Mouse (Mus musculus) lung, postnatal 36 days (tissue): Measurements from ENCODE around the gene Ttc9c.

Source experiments
- DNase-seq: peaks from one replicate; pipeline ENCODE4 v3.0.0; 2022; ENCODE audit warnings: mixed read lengths

Gene Ttc9c

GRCm38 (mm10) chr19:8829660-8830059 is 10.5 kb upstream of the Ttc9c start, which contains the start of gene AC129217.1:
AC129217.1 (plus strand) TSS chr19:8829773.
- DNase-seq, result peak; percentile 38

DNA sequence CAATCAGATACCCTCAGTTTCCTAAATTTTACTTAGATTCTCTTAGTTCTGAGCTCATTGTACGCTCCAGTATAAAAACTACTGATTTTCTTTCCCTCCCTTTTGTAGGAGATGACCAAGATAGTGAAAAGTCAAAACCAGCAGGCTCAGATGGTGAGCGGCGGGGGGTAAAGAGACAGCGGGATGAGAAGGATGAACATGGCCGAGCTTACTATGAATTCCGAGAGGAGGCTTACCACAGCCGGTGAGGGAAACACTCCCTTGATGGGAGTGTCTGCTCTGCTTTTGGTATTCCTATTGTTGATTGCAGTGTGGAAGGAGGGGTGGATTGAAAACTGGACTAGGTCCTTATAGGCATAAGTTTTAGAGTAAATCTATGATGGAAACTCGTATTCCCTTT is 3.6 kb upstream of the Ttc9c start:
- DNase-seq, result no peak

DNA sequence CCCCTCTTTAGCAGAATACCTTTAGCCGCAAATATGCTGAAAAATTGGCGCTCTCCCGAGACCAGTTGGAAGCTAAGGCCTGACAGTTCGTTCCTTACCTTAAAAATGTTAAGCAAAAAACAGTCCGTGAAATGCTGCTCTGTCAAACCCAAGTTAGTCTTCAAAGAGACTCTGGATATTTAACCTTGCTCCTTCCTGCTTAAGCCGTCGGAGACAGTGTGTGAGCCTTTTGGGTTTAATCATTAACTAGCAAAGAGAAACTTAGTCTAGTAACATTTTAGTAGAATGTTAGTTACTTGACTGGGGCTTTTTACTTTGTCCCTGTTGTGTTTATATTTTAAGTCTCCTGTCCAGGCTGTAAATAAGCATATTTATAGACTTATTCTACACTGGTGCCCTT is 2.0 kb upstream of the Ttc9c start:
- DNase-seq, result no peak

DNA sequence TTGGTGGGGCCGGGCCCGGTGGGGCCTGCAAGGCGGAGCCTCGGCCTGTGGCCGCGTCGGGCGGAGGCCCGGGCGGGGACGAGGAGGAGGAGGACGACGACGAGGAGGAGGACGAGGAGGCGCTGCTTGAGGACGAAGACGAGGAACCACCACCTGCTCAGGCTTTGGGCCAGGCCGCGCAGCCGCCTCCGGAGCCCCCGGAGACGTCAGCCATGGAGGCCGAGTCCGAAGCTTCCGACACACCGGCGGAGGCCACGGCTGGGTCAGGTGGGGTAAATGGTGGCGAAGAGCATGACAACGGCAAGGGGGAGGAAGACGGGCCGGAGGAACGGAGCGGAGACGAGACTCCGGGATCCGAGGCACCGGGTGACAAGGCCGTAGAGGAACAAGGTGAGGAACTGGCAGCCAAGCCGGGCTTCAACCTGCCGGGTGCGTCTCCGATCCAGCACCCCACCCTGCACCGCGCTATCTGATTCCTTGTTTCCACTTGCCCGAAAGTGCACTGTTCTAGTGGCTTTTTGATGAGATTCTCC is 1.4 kb upstream of the Ttc9c start:
- DNase-seq, result peak; percentile 28

DNA sequence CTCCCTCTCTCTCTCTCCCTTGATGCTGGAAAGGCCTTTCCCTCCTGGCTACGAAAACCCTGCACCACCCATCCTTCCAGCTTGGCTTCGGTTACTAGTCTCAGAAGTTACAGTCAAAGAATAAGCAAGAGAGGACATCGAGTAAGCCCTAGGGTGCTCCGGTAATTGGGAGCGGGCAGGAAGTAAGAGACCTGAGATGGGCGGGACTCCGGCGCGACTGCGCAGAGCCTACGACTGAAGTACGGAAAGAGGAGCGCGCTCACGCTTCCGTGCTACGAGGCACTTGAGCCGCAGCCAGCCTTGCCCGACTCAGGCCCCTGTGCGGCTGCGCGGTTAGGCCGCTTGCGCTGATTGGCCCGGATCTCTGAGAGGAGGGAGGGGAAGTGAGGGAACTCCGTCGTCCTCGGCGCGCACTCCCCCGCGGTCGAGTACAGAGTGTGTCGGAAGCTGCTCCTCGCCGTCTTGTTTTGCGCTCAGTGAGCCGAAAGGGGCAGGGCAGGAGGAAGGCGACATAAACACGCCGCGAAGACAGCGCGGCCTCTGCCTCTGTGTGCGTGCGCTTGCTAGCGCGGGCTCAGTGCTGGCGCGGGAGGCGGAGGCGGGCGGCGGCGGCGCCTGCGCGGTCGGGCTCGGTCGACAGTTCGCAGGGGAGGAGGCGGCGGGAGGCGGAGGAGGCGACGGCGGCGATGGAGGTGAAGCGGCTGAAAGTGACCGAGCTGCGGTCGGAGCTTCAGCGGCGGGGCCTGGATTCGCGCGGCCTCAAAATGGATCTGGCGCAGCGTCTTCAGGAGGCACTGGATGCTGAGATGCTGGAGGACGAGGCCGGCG is 677 bp upstream of the Ttc9c start, which contains the start of gene Hnrnpul2:
Gene Hnrnpul2 (plus strand): TSS at position 415 of the 828 bp plus-strand sequence.
- DNase-seq, result peak; percentile 99

DNA sequence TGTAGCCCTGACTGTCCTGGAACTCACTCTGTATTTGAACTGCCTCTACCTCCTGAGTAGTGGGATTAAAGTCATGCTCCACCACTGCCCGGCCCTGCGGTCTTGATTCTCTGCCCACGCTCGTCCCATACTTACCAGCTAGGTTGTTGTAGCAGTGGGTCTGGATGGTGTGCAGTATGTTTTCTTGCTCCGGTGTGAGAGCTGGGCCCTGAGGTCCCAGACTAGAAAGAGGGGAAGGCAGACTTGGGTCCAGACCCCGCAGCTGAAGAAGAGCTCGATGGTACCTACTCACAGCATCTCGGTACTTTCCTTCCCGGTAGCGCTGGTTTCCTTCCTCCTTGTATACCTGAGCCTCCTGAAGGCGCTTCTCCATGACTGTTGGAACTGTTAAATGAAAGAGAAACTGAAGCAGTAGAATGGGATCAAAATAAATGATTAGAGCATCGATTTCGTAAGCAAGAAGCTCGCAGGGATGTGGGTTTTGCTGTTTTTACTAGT is 783 bp downstream of the Ttc9c start:
- no peak for DNase-seq

- DNase-seq, result no peak
These were observed 2.1 kb downstream of the Ttc9c start for GRCm38 (mm10) chr19:8817001-8817400.

- DNase-seq, result no peak
These were observed 3.3 kb downstream of the Ttc9c start for GRCm38 (mm10) chr19:8815812-8816211.

DNA sequence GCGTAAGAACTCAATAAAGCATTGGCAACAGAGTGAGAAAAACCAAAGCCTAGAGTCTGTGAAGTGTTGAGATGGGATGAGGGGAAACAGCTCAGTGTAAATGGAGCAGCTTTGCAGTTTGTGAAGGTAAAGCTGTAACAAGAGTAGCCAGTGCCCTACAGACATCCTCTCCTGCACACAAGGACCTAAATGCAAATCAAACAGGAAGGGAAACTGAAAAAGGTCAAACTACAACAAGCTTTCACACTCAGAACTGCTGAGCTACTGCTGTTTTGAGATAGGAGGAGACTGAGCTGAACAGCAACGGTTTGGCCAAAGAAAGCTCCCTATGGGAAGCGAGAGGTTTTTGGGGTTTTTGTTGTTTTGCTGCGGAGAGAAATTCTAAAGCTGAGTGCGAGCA is 12.3 kb downstream of the Ttc9c start:
- no peak for DNase-seq

DNA sequence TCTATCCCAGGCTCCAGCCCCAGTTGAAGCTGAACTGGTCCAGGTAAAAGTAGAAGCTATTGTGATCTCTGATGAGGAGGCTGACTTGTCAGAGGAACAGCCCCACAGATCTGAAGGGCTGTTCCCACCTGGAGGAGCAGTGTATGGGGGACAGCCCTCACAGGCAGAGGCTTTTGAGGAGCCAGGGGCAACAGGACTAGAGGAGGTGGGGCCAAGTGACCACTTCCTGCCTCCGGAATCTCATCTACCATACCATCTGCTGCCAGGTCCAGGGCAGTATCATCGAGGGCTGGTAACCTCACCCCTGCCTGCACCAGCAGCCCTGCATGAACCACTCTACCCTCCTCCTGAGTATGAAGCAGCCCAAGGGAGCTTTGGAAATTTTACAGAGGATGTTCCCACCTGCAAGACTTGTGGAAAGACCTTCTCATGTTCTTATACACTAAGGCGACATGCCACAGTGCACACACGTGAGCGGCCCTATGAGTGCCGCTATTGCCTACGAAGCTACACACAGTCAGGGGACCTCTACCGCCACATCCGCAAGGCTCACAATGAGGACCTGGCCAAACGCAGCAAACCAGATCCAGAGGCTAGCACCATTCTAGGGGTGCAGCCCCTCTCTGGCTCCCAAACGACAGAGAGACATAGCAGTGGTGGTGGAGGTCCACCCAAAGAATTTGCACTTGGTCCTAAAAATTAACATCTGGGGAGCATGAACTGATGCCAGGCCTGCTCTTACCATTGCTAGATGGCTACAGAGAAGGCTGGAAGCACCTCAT is 15.1 kb downstream of the Ttc9c start:
- no peak for DNase-seq

- DNase-seq, result no peak
These were observed 15.8 kb downstream of the Ttc9c start for GRCm38 (mm10) chr19:8803204-8803780.

DNA sequence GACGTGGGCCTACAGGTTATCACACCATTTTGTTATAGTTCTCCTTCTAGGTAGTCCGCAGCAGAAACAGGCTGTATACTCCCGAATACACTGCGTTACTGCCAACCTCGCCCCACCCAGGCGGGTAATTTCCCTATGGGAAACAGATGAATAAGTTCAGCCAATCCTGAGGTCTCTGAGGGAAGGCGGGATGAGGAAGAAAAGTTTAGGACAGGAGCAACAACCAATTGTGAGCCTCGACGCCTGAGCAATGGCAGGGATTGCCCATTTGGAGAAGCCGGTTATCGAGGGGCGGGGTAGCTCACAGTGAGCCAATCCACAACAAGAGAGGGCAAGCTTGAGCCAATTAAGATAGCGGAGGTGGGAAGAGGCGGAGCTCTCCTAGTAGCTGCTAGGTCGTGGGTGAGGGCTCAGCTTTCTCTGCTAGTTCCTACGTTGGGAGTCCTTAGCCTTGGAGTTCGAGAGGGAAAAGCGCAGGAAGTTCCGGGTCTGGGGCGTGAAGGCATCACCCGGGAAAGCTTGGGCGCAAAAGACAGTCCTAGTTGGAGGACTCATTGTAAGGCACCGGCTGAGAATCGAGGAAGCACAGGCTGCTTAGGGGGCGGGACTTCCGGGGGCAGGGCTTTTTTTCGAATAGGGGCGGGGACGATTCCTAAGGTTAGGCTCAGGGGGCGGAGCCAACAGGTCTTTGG is 16.9 kb downstream of the Ttc9c start, which contains the start of gene Zbtb3:
Gene Zbtb3 (plus strand): TSS at position 426 of the 692 bp plus-strand sequence.
- DNase-seq, result peak; percentile 99

DNA sequence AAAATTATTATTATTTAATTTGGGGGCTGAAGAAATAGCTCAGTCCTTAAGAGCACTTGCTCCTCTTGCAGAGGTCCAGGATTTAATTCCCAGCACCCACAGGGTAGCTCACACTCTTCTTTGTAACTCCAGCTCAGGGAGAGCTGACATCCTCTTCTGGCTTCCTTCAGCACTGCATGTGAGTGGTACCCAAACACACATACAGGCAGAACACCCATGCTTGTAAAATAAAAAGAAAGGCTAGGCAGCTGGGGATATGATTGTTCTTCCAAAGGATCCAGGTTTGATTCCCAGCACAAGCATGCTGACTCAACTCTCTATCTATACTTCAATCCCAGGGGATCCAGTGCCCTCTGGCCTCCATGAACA is 20.2 kb downstream of the Ttc9c start:
- DNase-seq, result no peak

- peak; percentile 96 for DNase-seq
These were observed 20.7 kb downstream of the Ttc9c start, which contains the start of gene Polr2g for GRCm38 (mm10) chr19:8798264-8798946. Polr2g (minus strand) TSS chr19:8798577.

DNA sequence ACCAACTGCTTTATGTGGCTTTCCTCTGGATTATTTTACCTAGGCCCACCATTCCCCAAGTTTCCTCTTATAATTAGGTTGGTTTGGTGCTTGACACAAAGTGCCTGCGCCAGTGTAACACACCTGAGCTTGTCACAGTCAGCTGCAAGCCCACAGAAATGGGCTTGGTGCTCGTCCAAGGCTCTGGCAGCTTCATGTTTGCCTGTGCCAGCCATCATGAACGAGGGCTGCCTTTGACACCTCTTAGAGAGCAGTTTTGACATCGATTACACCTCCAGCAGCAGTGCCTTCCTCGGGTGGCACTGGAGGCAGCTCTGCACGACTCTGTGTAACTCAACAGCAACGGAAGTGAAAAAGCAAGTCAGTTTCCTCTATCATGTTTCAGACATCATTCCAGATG is 29.0 kb downstream of the Ttc9c start:
- no peak for DNase-seq

- no peak for DNase-seq
These were observed 30.0 kb downstream of the Ttc9c start for GRCm38 (mm10) chr19:8789171-8789570.

DNA sequence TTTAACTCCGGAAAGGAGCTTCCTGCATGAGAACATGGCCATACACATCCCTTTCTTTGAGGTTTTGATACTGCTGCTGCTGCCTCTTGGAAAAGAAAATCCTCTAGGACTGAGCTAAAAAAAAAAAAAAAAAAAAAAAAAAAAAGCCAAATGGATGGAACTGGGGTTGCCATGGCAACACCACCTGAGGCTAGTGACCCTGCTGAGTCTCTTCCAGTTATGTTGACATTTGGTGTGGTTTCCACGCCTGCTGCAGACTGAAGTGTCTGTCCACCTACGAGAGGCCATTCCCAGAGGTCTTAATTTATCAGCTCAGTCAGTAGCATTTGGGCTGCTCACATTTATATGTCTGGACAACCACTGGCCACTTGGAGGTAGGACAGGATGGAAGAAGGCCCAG is 30.6 kb downstream of the Ttc9c start:
- DNase-seq, result no peak

DNA sequence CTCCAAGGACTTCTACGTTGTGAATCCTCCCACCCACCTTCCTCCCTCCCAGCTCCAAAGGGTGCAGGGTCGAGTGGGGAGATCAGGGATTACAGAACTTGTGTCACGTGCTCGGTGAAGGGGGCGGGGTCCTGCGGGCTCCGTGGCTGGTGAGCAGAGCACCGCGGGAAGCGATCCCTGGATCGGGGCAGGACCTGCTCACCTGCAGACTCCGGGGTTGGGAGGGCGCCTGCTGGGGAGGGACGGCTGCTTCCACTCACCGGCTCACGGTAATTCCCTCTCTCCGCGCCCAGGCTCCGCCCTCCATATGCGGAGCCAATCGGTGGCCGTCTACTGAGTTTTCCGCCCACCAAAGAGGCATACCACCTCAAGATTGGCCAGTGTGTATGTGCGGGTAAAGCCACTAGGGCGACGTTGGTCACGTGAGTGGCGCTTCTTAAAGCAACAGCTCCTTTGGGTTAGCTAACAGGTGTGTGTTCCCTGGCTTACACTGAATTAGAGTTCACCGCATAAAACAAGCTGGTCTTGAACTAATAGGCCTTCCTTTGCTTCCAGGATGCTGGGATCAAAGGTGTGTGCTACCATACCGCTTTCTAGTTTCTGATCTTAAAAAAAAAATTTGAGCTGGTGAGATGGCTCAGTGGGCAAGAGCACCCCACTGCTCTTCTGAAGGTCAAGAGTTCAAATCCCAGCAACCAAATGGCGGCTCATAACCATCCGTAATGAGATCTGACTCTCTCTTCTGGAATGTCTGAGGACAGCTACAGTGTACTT is 32.9 kb downstream of the Ttc9c start, which contains the start of gene Taf6l:
Gene Taf6l (minus strand): TSS at position 410 of the 774 bp plus-strand sequence.
- DNase-seq, result peak; percentile 99

DNA sequence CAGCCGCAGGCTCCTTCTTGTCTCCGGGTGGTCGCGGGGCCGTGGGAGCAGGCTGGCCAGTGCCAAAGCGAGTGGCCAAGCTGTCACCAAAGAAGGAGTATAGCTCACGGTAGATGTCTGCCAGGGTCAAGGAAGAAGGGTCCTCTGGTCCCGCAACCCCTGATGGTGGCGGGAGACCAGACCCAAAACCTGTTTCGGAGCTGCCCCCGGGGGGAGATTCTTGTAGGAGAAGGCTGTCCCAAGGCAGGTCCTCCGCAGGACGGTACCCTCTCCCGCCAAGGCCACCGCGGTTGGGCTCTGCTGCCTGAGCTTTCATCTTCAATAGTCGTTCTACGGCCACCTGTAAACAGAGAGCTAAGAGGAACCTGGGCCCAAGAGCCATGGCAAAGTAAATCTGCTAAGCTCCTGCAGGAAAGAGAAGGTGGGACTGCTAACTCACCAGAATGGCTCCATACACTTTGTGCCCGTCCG is 44.1 kb downstream of the Ttc9c start:
- no peak for DNase-seq

- peak; percentile 97 for DNase-seq
These were observed 44.9 kb downstream of the Ttc9c start, which contains the start of gene Tmem179b for GRCm38 (mm10) chr19:8774086-8774835. Tmem179b (minus strand) TSS chr19:8774467.
